Mouse (Mus musculus): Measurements from ENCODE around the gene Poldip2.
"Not testable (repeated sequence)": the region's sequence is repeated elsewhere in the genome, so short reads cannot be mapped to it uniquely, and the experiment has no call there.

The Poldip2 gene

DNA sequence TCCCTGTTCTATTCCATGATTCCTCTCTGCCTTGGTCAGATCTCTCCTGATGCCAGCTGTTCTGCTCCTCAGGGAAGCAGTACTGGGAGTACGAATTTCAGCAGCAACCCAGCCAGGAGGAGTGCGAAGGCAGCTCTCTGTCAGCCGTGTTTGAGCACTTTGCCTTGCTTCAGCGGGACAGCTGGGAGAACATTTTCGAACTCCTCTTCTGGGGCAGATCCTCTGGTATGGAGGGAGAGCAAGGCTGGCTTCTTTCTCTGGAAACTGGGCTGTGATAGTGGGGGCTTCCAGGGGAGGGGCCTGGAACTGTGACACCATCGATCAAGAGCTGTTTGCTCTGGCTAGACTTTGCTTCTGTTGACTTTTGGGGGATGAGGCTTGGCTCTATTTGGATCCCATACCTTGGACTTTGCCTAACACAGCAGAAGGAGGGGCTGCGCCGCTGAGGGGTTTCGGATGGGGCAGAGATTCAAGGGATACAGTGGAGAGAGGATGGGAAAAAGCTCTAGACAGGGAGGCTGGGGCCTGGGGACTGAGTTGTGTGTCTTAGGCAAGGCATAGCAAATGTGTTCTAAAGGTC, 11.3 kb upstream of the Poldip2 start:
- DNase-seq (ENCODE audit: low read depth, low spot score) = no peak

DNA sequence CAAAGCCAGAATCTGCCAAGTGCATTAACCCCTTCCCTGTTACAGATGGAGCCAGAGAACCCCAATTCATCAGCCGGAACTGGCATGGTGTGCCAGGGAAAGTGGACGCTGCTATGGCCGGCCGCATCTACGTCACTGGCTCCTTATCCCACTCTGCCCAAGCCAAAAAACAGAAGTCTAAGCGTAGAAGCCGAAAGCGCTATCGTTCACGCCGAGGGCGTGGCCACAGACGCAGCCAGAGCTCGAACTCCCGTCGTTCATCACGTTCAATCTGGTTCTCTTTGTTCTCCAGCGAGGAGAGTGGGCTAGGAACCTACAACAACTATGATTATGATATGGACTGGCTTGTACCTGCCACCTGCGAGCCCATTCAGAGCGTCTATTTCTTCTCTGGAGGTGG, 10.5 kb upstream of the Poldip2 start:
- DNase-seq (ENCODE audit: low read depth, low spot score) = peak; percentile 54

DNA sequence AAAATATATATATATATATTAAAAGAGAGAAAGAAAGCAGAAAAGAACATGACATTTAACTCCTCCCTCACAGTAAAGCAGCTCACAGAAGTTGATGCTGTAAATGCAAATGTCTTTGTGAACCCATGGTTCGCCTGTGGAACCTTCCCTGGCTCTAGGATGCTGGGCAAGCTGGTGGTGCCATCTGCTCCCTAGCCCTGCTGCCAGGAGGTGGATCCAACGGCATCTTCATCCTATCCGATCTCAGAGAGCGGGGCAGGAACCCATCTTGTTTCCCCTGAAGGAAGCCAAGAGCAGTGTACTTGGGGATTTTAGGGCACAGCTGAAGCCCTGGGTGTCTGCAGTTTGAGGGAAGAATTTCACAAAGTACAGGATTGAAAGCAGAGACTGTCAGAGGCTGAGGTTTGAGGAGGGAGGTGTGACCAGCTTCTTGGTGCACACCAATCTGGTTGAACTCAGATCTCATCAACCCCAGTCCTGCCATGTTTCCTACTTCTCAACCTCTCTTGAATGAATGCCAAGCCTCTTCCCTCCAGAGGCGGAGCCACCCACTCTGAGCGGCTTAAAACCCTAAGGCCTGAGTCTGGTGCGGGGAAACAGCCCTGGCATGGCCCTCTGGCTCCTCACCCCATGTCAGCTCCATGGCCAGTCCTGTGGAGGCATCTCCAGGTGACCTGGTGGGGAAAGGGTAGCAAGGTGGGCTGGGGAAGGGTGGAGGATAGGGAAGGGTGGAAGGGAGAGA, 8.9 kb upstream of the Poldip2 start, which contains the start of gene Sebox:
Gene Sebox, plus strand, starts transcription at position 539 of the 742 bp plus-strand sequence.
- DNase-seq (ENCODE audit: low read depth, low spot score) = no peak

DNA sequence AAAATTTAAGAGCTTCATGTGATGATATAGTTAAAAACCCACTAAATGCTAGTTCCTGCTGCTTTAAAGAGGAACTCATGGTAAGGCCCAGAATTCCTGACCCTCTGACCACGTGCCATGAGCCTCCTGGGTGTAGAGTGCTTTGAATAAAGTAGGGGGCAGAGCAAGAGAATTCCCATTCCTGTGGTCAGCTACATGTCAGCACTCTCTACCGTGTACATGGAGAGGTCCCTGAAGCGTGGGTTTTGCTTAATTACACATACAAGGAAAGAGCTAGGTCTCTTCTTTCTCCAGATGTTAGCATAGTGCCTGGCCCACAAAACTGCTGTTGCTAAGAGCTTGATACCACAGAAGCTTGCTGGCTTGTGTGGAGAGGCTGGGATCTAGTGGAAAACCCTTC, 6.6 kb upstream of the Poldip2 start:
- DNase-seq (ENCODE audit: low read depth, low spot score) = no peak

DNA sequence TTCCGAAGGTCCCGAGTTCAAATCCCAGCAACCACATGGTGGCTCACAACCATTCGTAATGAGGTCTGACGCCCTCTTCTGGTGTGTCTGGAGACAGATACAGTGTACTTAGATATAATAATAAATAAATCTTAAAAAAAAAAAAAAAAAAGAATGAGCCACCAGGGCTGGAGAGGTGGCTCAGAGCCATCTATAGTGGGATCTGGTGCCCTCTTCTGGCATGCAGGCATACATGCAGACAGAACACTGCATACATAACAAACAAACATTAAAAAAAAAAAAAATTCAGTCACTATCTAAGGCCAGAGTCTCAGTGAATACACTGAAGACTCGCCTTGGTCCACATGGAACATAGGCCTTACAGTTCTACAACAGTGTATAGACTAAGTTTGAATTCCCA, 2.8 kb upstream of the Poldip2 start:
- DNase-seq (ENCODE audit: low read depth, low spot score) = peak; percentile 60

DNA sequence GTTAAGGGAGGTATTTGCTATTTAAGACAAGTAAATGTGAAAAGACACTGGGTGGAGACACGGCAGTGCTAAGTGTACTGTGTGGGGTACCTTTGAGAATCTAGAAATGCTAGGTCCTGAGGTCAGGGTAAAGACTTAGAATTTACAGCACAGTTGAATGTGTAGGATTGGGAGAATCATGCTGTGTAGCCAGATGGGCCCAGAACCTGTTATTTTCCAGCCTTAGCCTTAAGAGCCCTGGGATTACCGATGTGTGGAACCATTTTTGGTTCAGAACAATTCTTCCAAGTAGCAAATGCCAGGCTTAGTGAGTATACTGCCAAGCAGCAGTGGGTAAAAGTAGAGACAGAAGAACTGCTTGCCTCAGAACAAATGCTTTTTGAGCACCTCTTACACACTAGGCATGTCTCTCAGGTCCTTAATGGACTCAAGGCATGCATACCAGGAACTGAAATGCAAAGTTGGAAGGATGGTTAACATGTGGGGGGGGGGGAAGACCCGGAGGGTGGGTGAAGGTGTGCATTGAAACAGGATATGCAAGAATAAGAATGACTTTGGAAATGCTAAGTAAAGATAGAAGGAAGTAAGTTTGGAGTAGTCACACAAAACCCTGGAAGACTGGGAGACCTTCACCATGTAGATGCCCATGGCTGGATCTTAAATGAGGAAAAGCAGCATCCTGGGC, 1.3 kb downstream of the Poldip2 start:
- DNase-seq (ENCODE audit: low read depth, low spot score) = peak; percentile 61

DNA sequence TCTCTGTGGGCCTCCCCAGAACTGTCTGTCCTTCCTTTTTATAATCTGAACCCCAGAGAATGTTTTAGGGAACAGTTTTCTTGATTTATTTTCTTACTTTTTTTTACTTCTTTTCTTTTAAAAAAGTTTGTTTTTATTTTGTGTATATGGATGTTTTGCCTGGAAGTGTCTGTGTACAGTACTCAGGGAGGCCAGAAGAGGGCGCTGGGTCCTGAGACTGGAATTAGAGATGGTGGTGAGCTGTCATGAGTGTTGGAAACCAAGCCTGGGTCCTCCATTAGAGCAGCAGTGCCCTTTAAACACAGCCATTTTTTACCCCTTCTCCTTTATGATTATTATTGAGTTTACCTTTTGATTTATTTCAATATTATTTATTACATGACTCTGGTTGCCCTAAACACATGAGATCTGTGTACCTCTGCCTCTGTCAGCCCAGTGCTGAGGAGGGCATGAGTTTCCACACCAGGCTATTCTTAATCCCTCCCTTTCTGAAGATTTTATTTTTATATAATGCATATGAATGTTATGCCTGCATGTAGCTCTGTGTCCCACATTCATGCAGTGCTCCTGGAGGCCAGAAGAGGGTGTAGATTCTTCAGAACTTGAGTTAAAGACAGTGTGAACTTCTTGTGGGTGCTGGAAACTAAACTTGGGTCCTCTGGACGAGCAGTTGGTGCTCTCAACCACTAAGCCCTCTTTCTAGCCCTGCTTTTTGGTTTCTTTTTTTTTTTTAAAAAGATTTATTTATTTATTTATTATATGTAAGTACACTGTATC, 3.7 kb downstream of the Poldip2 start:
- peak; percentile 68 for DNase-seq (ENCODE audit: low read depth, low spot score)

DNA sequence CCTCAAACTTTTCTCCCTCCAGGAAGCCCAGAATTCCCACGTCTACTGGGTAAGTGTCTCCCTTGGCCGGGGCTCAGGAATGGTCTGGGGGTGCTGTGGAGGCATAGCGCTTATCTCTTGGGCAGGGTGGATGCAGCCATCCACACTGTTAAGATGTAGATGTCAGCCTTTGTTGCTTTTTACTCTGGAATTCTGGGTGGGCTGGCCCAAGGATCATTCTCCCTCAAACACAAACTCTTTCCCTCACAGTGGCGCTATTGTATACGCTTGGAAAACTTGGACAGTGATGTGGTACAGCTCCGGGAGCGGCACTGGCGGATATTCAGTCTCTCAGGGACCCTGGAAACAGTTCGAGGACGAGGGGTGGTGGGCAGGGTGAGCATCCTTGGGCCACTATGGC, 6.9 kb downstream of the Poldip2 start:
- peak; percentile 62 for DNase-seq (ENCODE audit: low read depth, low spot score)

DNA sequence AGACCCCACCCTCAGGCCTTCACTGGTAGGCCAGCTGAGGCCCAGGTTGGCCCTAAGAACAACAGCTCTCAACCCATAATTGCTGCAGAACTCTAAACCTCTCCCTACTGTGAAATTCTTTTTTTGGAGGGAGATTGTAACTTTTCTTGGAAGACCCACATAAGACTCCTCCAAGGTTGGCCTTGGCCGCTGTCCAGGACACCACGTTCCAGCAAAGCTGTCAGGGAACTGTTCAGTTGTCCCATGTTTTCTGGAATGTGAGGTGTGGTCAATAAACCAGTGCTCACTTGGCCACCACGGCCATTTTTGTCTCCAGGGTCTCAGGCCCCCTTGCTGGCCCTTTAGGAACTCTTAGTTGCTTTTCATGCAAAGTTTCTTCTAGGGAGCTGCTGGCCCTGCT, 9.9 kb downstream of the Poldip2 start:
- no peak for DNase-seq (ENCODE audit: low read depth, low spot score)

DNA sequence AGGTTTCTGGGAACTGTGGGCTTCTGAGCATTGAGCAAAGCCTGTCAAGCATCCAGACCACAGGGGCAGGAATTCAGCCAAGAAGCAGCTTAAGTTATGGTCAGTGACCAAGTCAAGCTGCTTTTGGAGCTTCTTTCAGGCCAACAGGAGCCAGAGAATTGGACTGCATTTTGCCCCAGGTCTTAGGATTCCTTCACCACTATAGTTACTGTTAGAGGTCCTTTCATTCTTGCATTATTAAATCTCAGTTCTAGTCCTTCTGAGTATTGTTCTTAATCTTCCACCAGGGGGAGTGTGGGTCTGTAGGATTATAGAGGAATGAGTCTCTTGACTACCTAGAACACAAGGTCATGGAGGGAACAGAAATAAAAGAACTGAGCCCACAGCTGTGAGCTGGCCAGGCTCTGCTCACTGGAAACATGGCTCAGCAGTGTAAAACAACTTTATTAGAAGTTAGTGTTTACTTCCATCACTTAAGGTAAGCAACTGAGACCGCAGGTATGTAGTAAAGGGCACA, 10.5 kb downstream of the Poldip2 start:
- DNase-seq (ENCODE audit: low read depth, low spot score) = peak; percentile 49

DNA sequence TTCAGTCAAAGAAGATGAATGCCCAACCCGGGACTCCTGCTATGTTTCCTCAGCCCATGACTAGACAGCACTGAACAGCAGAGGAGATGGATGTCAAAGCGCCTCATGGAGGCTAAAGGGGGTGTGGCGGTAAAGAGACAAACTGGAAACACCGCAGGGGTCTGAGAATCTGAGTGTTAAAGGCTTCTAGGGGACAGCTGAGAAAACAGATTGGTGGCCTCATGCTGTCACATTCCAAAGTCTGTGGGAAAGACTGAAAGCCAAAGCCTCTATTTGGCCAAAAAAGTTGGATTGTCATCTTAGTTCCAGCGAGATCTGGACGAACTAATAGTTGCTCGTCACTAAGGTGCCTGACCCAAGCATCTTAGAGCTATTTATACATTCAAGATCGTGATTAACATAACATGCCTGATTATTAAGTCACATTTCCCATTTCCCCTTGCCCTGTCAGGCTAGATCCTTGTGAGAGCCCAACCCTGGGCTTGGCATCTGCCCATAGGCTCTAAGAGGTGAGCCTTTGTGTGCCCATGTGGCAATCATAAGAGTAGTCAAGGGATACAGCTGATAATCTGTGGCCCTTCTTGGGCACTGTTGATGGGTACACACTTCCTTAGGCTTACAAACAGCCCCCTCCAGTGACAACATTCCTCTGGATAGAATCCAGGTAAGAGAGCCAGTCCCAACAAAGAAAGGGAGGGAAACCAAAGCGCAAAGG, 11.4 kb downstream of the Poldip2 start:
- peak; percentile 22 for DNase-seq (ENCODE audit: low read depth, low spot score)

DNA sequence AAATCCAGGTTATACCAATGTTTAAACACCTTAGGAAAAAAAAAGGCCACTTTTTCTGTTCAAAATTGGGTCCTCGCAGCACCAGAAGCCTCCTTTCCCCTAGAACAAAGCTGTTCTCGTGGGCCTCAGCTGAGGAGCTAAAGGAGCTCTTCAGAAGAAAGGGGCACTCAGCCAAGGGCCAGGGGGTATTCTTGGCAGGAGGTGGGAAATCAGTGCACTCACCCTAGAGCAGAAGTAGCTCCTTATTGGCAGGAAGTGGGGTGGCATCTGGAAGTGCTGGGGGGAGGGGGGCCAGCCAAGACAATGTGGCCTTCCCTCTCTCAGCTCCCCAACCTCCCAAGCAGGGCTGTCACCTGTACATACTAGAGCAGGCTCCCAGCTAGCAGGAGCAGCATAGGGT, 12.8 kb downstream of the Poldip2 start:
- no peak for DNase-seq (ENCODE audit: low read depth, low spot score)

DNA sequence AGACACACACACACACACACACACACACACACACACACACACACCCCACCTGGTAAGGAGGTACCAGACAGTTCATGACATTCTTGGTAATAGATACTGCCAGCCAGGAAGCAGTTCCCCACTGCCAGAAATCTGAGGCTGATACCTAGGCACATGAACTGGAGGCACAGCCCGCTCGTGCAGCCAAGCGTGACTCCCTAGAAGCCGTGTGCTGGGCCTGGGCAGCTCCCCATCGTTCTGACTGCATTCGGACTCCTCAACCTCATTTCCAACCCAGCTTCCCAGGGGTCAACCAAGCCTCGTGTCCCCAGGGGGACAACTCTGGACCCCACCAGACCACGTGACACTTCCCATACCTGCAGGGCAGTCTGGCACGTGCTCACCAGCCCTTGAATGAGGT, 16.7 kb downstream of the Poldip2 start:
- no peak for DNase-seq (ENCODE audit: low read depth, low spot score)

DNA sequence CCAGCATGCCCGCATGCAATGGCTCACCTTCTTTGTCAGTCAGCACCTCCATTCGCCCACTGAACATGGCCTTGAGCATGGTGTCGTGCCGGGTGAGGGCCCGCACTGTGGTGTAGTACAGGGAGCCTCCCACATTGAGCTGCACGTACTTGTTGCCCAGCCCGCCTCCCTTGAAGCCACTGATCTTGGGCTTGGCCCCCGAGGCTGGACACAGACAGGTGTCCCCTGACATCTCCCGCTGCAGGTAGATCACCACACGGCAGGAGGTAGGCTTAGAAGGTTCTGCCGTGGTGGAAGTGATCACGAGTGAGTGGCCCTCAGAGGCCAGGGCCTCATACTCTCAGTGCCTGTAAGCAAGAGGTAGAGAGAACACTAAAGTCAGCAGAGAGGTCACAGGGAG, 18.0 kb downstream of the Poldip2 start:
- no peak for DNase-seq (ENCODE audit: low read depth, low spot score)

DNA sequence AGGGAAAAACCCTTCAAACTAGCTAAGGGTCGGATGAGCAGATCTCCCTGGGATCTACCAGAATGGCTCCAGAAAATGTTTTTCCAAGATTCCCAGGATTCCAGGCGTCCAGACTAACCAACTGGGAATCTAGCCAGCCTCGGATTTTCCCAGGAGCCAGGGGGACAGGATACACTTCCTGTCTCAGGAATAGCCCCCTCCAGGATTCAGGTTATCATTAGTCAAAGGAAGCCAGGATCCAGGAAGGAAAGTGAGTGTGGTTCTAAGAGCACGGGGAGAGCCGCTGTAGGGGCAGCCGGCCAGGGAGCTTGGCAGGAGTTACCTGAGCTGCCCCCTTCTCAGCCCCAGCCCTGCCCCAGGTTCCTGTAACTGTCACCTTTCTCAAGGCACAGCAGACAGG, 19.1 kb downstream of the Poldip2 start:
- no peak for DNase-seq (ENCODE audit: low read depth, low spot score)

DNA sequence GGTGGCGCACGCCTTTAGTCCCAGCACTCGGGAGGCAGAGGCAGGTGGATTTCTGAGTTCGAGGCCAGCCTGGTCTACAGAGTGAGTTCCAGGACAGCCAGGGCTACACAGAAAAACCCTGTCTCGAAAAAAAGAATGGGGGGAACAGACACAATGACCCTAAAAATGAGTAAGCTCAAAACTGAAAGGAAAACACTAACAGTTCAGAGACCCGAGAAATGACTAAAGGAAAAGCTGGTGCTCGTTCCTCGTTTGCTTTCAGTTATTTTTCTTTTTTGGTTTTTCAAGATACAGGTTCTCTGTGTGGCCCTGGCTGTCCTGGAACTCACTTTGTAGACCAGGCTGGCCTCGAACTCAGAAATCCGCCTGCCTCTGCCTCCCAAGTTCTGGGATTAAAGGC, 19.5 kb downstream of the Poldip2 start:
- not testable (repeated sequence) for DNase-seq (ENCODE audit: low read depth, low spot score)

DNA sequence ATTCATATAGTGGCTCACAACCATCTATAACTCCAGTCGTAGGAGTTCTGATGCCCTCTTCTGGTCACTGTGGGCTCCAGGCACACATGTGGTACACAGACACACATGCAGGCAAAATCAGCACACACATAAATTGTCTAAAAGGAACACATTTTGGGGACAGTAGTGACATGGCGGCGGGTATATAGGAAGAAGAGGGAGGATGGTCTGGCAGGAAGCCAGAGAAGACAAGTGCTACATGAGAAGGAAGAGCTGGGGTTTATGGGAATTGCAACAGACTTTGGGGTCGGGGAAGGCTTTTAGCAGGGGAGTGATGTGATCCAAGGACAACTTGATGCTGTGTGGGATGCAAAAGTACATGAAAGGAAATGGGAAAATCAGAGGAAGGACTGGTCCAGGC, 22.5 kb downstream of the Poldip2 start:
- peak; percentile 22 for DNase-seq (ENCODE audit: low read depth, low spot score)

DNA sequence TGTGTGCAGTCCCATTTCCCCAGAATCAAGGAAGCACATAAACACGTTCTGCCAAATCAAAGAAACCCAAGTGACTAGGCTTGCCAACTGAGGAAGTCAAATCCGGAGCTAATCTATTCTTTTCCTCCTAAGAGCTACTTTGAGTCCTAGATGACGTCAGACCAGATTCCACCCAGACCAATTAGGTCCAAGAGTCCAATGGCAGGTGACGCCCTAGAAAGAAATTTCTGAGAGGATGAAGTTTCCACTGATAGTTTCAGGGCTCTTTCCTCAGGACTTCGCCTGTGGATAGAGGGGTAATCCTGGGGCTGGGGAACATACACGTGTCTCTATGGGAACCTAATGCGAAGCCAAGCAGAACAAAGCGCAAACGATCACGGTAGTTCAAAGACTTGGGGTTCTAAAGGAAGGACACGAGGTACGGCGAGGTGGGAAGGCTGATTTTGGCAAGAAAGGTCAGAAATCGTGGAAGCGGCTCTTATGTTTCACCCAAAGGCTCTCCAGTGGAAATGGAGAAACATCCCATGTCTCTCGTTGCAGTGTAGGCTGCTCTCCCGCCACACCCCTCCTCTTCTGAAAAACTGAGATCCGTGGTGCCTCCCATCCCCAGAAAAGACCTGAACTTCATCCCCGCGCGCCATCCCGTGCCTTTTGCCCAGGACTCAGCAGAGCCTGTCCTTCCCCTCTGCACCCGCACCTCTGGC, 23.5 kb downstream of the Poldip2 start:
- DNase-seq (ENCODE audit: low read depth, low spot score) = peak; percentile 82

DNA sequence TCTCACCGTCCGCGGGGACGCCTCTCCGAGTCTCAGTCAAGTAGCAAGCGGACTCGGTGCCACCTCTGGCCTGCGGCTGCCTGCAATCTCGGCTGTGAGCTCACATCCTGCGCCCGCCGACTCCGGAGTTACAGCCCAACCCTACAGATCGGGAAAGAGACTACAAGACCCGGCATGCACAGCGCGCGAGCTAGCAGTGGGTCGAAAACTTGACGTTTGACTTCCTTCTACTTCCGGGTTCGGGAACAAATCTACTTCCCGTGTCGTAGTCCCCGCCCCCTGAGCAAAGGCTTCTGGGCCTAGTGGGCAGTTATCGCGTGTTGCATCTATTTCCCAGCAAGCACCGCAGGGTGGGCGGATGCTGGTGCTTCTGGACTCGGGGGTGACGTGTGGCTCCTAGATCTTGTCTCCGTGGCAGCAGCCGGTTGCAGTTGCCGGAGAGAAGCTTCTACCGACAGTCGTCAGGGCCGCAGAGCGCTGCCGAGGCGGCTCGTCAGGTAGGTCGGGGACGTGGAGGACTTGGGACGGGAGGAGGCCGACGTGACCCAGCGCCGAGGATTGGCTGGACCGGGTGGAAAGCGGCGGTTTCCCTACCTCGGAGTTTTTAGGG, 24.2 kb downstream of the Poldip2 start, which contains the start of the genes Tnfaip1 and Ift20:
Gene Tnfaip1, minus strand, starts transcription at position 253 of the 610 bp plus-strand sequence.
Gene Ift20, plus strand, starts transcription at position 282 of the 610 bp plus-strand sequence.
- DNase-seq (ENCODE audit: low read depth, low spot score) = peak; percentile 100

DNA sequence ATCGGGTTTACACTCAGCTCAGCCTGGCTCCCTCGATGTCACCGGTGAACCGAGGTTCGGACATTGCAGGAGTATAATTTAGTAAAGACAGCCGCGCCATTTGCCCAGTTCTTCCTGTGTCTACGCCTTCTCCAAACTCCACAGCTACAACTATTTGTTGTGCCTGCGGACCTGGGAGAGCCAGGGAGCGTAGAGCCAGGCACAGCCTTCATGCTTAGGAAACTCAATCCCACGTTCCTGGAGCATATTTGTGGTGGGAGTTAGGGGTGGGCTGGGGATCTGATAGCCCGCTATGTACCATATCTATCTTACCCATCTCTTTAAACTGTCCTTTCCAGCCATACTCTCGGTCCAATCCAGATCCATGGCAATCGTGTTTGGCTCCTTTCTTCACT, 24.7 kb downstream of the Poldip2 start:
- DNase-seq (ENCODE audit: low read depth, low spot score) = no peak

All from ZHBTc4 (cell line).